Mouse (Mus musculus): ENCODE data around the gene Slc25a22. TPM values are rescaled to one million over a fixed set of nuclear protein-coding genes. Genes with fewer than 3 reads are reported as not detected.
A peak's percentile ranks its signal among the peaks of the same experiment; 100 is the strongest.

The Slc25a22 gene
- polyA plus RNA-seq, 1 experiment from 2014 or later: 121 TPM

DNA sequence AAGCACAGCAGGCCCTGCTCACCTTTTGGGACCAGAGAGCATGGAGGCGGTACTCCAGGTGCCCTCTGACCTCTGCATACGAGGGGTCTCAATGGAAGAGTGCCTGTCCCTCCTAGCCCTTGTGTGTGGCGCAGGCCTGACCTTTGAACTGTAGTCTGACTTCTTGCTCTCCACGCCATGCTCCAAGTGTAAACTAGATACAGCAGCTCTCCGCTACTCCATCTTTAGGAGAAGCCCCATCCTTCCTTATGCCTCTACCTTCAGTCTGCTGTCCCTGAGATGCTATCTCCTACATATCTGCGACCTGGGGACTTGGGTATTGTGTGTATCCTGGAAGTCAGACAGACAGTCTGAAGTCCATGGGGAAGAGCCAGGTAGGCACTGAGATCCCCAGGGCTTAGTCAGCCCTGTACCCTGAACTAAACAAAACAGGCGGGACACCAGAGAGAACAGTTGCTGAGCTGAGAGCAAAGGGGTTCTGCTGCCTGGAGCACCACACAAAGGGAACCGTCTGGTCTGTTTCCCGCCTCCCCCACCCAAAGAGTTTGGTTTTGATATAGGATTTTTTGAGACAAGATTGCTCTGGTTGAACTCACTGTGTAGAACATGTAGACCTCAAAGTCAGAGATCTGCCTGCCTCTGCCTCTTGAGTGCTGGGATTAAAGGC is 1.7 kb downstream of the Slc25a22 start:
- Histone ChIP-seq H3K4me3 (ENCODE audit: low read depth, low read length) (no peak overlapping the region), H3K36me3 (ENCODE audit: control insufficient read depth, insufficient read depth, low read length) (peaks cover 18% of the 10 kb centered on the region), H3K27ac (ENCODE audit: low read length) (peak overlapping the region; percentile 77; the same call in 1 of the 2 replicates), H3K9me3 (replicated peaks; ENCODE audit: control insufficient read depth, low read length, poor library complexity, severe bottlenecking) (no peaks in the 10 kb centered on the region), H3K4me1 (ENCODE audit: control insufficient read depth, insufficient read depth, low read length) (peaks cover 40% of the 10 kb centered on the region), H3K9ac (ENCODE audit: low read depth, low read length) (no peak overlapping the region), H3K4me2 (ENCODE audit: low read length) (peak overlapping the region; percentile 69), H3K27me3 (ENCODE audit: control insufficient read depth, insufficient read depth, low read depth, low read length) (no peaks in the 10 kb centered on the region)
- WGBS: 75% methylated on average over 9 of the region's 9 CpGs
- ATAC-seq: no peak

DNA sequence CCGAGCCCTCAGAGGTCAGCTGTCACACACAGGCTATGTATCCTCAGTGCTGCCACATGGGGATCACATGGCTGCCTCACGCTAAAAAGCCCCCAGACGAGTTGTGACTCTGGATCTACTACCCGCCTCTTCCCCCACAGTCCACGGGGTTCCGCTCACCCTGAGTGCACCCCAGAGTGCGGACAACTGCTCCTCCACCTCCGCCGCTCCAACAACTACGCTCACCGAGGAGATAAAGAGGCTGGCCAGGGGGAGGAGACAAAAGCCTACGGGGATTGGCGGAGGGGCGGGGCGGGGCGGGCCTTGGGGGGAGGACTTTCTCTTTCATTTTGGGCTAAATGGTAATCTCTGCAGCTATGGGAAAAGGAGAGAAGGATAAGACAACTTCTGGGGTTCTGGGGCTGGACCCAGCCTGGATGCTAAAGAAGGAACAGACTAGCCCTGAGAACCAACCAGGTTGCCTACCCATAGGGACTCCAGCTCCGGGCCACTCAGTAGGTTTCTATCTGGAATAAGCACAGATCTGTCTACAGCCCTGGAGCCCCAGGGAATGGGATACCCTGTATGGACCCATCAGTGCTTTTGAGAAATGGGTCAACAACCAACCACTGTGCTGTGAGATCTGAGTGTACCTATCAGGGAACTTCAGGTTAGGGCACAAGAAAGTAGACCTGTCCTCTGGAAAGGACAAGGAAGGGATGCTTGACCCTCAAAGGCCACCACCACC is 2.4 kb downstream of the Slc25a22 start:
- ATAC-seq: peak; percentile 11

GRCm38 (mm10) chr7:141434464-141434863 is 3.2 kb downstream of the Slc25a22 start:
- H3K27ac ChIP-seq (ENCODE audit: low read length): peak overlapping the region; percentile 77
- 0 out of 2 replicates have a peak, but pooled peaks have one; percentile 8 for ATAC-seq
- no peaks in the 10 kb centered on the region for H3K9me3 ChIP-seq (replicated peaks; ENCODE audit: control insufficient read depth, low read length, poor library complexity, severe bottlenecking)
- H3K4me1 ChIP-seq (ENCODE audit: control insufficient read depth, insufficient read depth, low read length): peaks cover 45% of the 10 kb centered on the region
- peak overlapping the region; percentile 69 for H3K4me2 ChIP-seq (ENCODE audit: low read length)
- H3K4me3 ChIP-seq (ENCODE audit: low read depth, low read length): peak overlapping the region; percentile 65
- H3K27me3 ChIP-seq (ENCODE audit: control insufficient read depth, insufficient read depth, low read depth, low read length): no peaks in the 10 kb centered on the region
- H3K9ac ChIP-seq (ENCODE audit: low read depth, low read length): peak overlapping the region; percentile 89
- WGBS: 8% methylated on average over 8 of the region's 8 CpGs
- H3K36me3 ChIP-seq (ENCODE audit: control insufficient read depth, insufficient read depth, low read length): peaks cover 27% of the 10 kb centered on the region

More for the DNA sequence above, 2.4 kb downstream of the Slc25a22 start:
- peak overlapping the region; percentile 65 for H3K4me3 ChIP-seq (ENCODE audit: low read depth, low read length)
- peaks cover 24% of the 10 kb centered on the region for H3K36me3 ChIP-seq (ENCODE audit: control insufficient read depth, insufficient read depth, low read length)
- peak overlapping the region; percentile 89 for H3K9ac ChIP-seq (ENCODE audit: low read depth, low read length)
- peaks cover 40% of the 10 kb centered on the region for H3K4me1 ChIP-seq (ENCODE audit: control insufficient read depth, insufficient read depth, low read length)
- H3K4me2 ChIP-seq (ENCODE audit: low read length): peak overlapping the region; percentile 69
- no peaks in the 10 kb centered on the region for H3K9me3 ChIP-seq (replicated peaks; ENCODE audit: control insufficient read depth, low read length, poor library complexity, severe bottlenecking)
- no peaks in the 10 kb centered on the region for H3K27me3 ChIP-seq (ENCODE audit: control insufficient read depth, insufficient read depth, low read depth, low read length)
- 4% methylated on average over 17 of the region's 17 CpGs for WGBS
- H3K27ac ChIP-seq (ENCODE audit: low read length): peak overlapping the region; percentile 77

- WGBS: 64% methylated on average over 15 of the region's 15 CpGs
- H3K27ac ChIP-seq (ENCODE audit: low read length): peak overlapping the region; percentile 77
- no peak for ATAC-seq
- peak overlapping the region; percentile 69 for H3K4me2 ChIP-seq (ENCODE audit: low read length)
- H3K4me1 ChIP-seq (ENCODE audit: control insufficient read depth, insufficient read depth, low read length): peaks cover 46% of the 10 kb centered on the region
- no peaks in the 10 kb centered on the region for H3K9me3 ChIP-seq (replicated peaks; ENCODE audit: control insufficient read depth, low read length, poor library complexity, severe bottlenecking)
- H3K27me3 ChIP-seq (ENCODE audit: control insufficient read depth, insufficient read depth, low read depth, low read length): no peaks in the 10 kb centered on the region
- H3K4me3 ChIP-seq (ENCODE audit: low read depth, low read length): peak overlapping the region; percentile 65
- peak overlapping the region; percentile 89 for H3K9ac ChIP-seq (ENCODE audit: low read depth, low read length)
- H3K36me3 ChIP-seq (ENCODE audit: control insufficient read depth, insufficient read depth, low read length): peaks cover 27% of the 10 kb centered on the region
Observed at GRCm38 (mm10) chr7:141433517-141434400, 3.9 kb downstream of the Slc25a22 start.

DNA sequence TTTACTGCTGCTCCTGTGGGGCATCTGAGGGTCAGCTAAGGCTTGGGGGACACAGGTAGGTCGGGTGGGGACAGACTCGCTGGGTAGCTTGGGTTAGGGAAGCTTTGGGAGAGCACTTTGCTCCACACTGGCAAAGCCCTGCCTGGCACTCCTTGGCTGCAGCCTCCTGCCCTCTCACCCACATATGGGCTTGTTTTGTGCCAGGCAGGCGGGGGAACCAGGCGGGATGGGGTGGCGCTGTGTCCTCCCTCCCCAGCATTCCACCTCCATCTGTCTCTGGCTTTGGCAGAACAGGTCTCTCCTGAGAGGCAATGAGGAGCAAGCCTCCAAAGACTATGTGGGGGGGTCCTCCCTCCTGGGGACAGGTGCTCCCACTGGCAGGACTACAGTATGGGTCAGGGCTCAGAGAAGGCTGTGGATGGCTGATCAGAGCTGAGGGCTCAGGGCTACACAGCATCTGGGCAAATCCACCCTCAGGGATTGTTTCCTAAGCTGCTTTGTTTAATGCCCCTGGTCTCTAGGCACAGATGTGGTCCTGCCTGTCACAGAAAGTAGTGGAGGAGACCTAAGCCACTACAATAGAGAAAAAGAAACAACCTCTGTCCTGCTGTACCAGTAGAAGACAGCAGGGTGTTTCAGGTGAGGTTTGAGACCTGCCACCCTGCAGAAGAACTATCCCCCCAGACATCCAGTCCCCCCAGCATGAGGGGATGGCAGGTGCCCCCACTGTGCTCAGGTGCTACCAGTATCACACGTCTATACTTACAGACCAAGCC is 4.8 kb downstream of the Slc25a22 start:
- H3K4me2 ChIP-seq (ENCODE audit: low read length): peak overlapping the region; percentile 69
- ATAC-seq: no peak
- H3K4me1 ChIP-seq (ENCODE audit: control insufficient read depth, insufficient read depth, low read length): peaks cover 53% of the 10 kb centered on the region
- 90% methylated on average over 6 of the region's 6 CpGs for WGBS
- no peaks in the 10 kb centered on the region for H3K9me3 ChIP-seq (replicated peaks; ENCODE audit: control insufficient read depth, low read length, poor library complexity, severe bottlenecking)
- H3K27ac ChIP-seq (ENCODE audit: low read length): no peak overlapping the region
- no peaks in the 10 kb centered on the region for H3K27me3 ChIP-seq (ENCODE audit: control insufficient read depth, insufficient read depth, low read depth, low read length)
- no peak overlapping the region; the same call in 1 of the 2 replicates for H3K4me3 ChIP-seq (ENCODE audit: low read depth, low read length)
- peak overlapping the region; percentile 89 for H3K9ac ChIP-seq (ENCODE audit: low read depth, low read length)
- H3K36me3 ChIP-seq (ENCODE audit: control insufficient read depth, insufficient read depth, low read length): peaks cover 27% of the 10 kb centered on the region

GRCm38 (mm10) chr7:141432186-141432611 is 5.5 kb downstream of the Slc25a22 start:
- no peak overlapping the region for H3K9ac ChIP-seq (ENCODE audit: low read depth, low read length)
- ATAC-seq: no peak
- peaks cover 51% of the 10 kb centered on the region for H3K4me1 ChIP-seq (ENCODE audit: control insufficient read depth, insufficient read depth, low read length)
- 91% methylated on average over 8 of the region's 8 CpGs for WGBS
- no peak overlapping the region for H3K27ac ChIP-seq (ENCODE audit: low read length)
- peaks cover 32% of the 10 kb centered on the region for H3K36me3 ChIP-seq (ENCODE audit: control insufficient read depth, insufficient read depth, low read length)
- H3K9me3 ChIP-seq (replicated peaks; ENCODE audit: control insufficient read depth, low read length, poor library complexity, severe bottlenecking): no peaks in the 10 kb centered on the region
- no peak overlapping the region for H3K4me3 ChIP-seq (ENCODE audit: low read depth, low read length)
- no peak overlapping the region for H3K4me2 ChIP-seq (ENCODE audit: low read length)
- H3K27me3 ChIP-seq (ENCODE audit: control insufficient read depth, insufficient read depth, low read depth, low read length): no peaks in the 10 kb centered on the region

GRCm38 (mm10) chr7:141431434-141432185 is 6.1 kb downstream of the Slc25a22 start:
- no peaks in the 10 kb centered on the region for H3K27me3 ChIP-seq (ENCODE audit: control insufficient read depth, insufficient read depth, low read depth, low read length)
- ATAC-seq: no peak
- H3K36me3 ChIP-seq (ENCODE audit: control insufficient read depth, insufficient read depth, low read length): peaks cover 35% of the 10 kb centered on the region
- H3K4me2 ChIP-seq (ENCODE audit: low read length): no peak overlapping the region
- 0 out of 2 replicates have a peak overlapping the region, but pooled peaks have one; percentile 14 for H3K9ac ChIP-seq (ENCODE audit: low read depth, low read length)
- no peak overlapping the region for H3K4me3 ChIP-seq (ENCODE audit: low read depth, low read length)
- WGBS: 95% methylated on average over 19 of the region's 19 CpGs
- no peak overlapping the region for H3K27ac ChIP-seq (ENCODE audit: low read length)
- H3K4me1 ChIP-seq (ENCODE audit: control insufficient read depth, insufficient read depth, low read length): peaks cover 49% of the 10 kb centered on the region
- no peaks in the 10 kb centered on the region for H3K9me3 ChIP-seq (replicated peaks; ENCODE audit: control insufficient read depth, low read length, poor library complexity, severe bottlenecking)

All from midbrain, embryonic 16.5 days (tissue).